Mouse (Mus musculus) mesoderm, embryonic 11.5 days (tissue): ENCODE data around the gene Pygo1.

Experiments
- DNase-seq: peaks from one replicate; pipeline ENCODE4 v3.0.0-alpha.2; 2012; ENCODE audit warnings: low read depth, low spot score

Pygo1 gene

GRCm38 (mm10) chr9:72935309-72935708, 9.9 kb downstream of the Pygo1 start:
- no peak for DNase-seq

- no peak for DNase-seq
Measured at GRCm38 (mm10) chr9:72936301-72936700, 10.9 kb downstream of the Pygo1 start.

- no peak for DNase-seq
Measured at GRCm38 (mm10) chr9:72943424-72943823, 18.0 kb downstream of the Pygo1 start.

GRCm38 (mm10) chr9:72944286-72944685, 18.8 kb downstream of the Pygo1 start:
- no peak for DNase-seq

GRCm38 (mm10) chr9:72947010-72947409, 21.6 kb downstream of the Pygo1 start:
- no peak for DNase-seq

GRCm38 (mm10) chr9:72949572-72949971, 24.1 kb downstream of the Pygo1 start:
- DNase-seq = peak; percentile 60

- peak; percentile 41 for DNase-seq
Measured at GRCm38 (mm10) chr9:72954746-72955145, 29.3 kb downstream of the Pygo1 start.

GRCm38 (mm10) chr9:72955546-72955945, 30.1 kb downstream of the Pygo1 start:
- peak; percentile 68 for DNase-seq

- DNase-seq = peak; percentile 90
Measured at GRCm38 (mm10) chr9:72958521-72959450, 33.3 kb downstream of the Pygo1 start, which contains the start of the genes Dyx1c1 and Gm44503. Dyx1c1 (plus strand) TSS chr9:72958785. Gm44503 (plus strand) TSS chr9:72958852.

GRCm38 (mm10) chr9:72961346-72961745, 35.9 kb downstream of the Pygo1 start:
- no peak for DNase-seq

- no peak for DNase-seq
Measured at GRCm38 (mm10) chr9:72961959-72962358, 36.5 kb downstream of the Pygo1 start.

GRCm38 (mm10) chr9:72968349-72969061, 43.1 kb downstream of the Pygo1 start:
- DNase-seq = peak; percentile 60

GRCm38 (mm10) chr9:72969874-72970273, 44.4 kb downstream of the Pygo1 start:
- no peak for DNase-seq

- DNase-seq = no peak
Measured at GRCm38 (mm10) chr9:72972435-72972834, 47.0 kb downstream of the Pygo1 start.

GRCm38 (mm10) chr9:72972984-72973383, 47.5 kb downstream of the Pygo1 start:
- DNase-seq = no peak

- DNase-seq = no peak
Measured at GRCm38 (mm10) chr9:72974734-72975133, 49.3 kb downstream of the Pygo1 start.

GRCm38 (mm10) chr9:72975242-72975641, 49.8 kb downstream of the Pygo1 start:
- DNase-seq = no peak

- DNase-seq = no peak
Measured at GRCm38 (mm10) chr9:72983066-72983465, 57.6 kb downstream of the Pygo1 start.

GRCm38 (mm10) chr9:72985250-72986220, 60.1 kb downstream of the Pygo1 start, which contains the start of the genes Ccpg1os and Ccpg1:
Ccpg1os (minus strand) TSS chr9:72985382.
Ccpg1 (plus strand) TSS chr9:72985429.
- peak; percentile 98 for DNase-seq

GRCm38 (mm10) chr9:72987703-72988102, 62.3 kb downstream of the Pygo1 start:
- DNase-seq = no peak

- no peak for DNase-seq
Measured at GRCm38 (mm10) chr9:72988706-72989105, 63.3 kb downstream of the Pygo1 start.
